Mouse (Mus musculus) layer of hippocampus, adult 8-10 months (tissue): Measurements from ENCODE around the gene Ddx41. TPM values are rescaled to one million over a fixed set of nuclear protein-coding genes. Genes with fewer than 3 reads are reported as not detected.

ENCODE experiments used
- DNase-seq, 2 experiments: peaks; one replicate each; pipeline ENCODE4 v3.0.0; 2022; ENCODE audit warnings: low spot score in 2 of 2
- total RNA-seq, 4 experiments: library from RNA; stranded (reverse); gene quantifications; 2 replicates each; pipeline ENCODE4 v1.2.4; 2022

Gene Ddx41
- total RNA-seq, 4 experiments from 2014 or later: 54.4 to 64.1 (median 56.3) TPM

GRCm38 (mm10) chr13:55508531-55508930 is 27.9 kb downstream of the Ddx41 start:
- DNase-seq: no peak

- DNase-seq: no peak
These were observed 28.6 kb downstream of the Ddx41 start for GRCm38 (mm10) chr13:55507877-55508276.

GRCm38 (mm10) chr13:55506697-55507096 is 29.8 kb downstream of the Ddx41 start:
- no peak for DNase-seq

GRCm38 (mm10) chr13:55505810-55506209 is 30.6 kb downstream of the Ddx41 start:
- DNase-seq: no peak

GRCm38 (mm10) chr13:55504390-55504789 is 32.1 kb downstream of the Ddx41 start:
- DNase-seq: no peak

GRCm38 (mm10) chr13:55502405-55502804 is 34.1 kb downstream of the Ddx41 start:
- no peak for DNase-seq

GRCm38 (mm10) chr13:55500575-55500974 is 35.9 kb downstream of the Ddx41 start:
- DNase-seq: no peak

GRCm38 (mm10) chr13:55498906-55499305 is 37.6 kb downstream of the Ddx41 start:
- DNase-seq: no peak

GRCm38 (mm10) chr13:55496661-55497060 is 39.8 kb downstream of the Ddx41 start:
- no peak for DNase-seq

- DNase-seq: no peak
These were observed 40.8 kb downstream of the Ddx41 start for GRCm38 (mm10) chr13:55495702-55496101.

- no peak for DNase-seq
These were observed 41.4 kb downstream of the Ddx41 start for GRCm38 (mm10) chr13:55494883-55495621.

GRCm38 (mm10) chr13:55494257-55494656 is 42.2 kb downstream of the Ddx41 start:
- no peak for DNase-seq

GRCm38 (mm10) chr13:55487578-55488498 is 48.6 kb downstream of the Ddx41 start, which contains the start of gene Dbn1:
Gene Dbn1 (minus strand): TSS chr13:55488111.
- no peak for DNase-seq

- no peak for DNase-seq
These were observed 49.4 kb downstream of the Ddx41 start for GRCm38 (mm10) chr13:55486916-55487577.

- DNase-seq: no peak
These were observed 50.2 kb downstream of the Ddx41 start for GRCm38 (mm10) chr13:55486029-55486794.

GRCm38 (mm10) chr13:55484520-55485088 is 51.9 kb downstream of the Ddx41 start:
- DNase-seq: no peak

GRCm38 (mm10) chr13:55483593-55483992 is 52.9 kb downstream of the Ddx41 start:
- peak; percentile 93 to 94 for DNase-seq

- DNase-seq: no peak
These were observed 53.4 kb downstream of the Ddx41 start for GRCm38 (mm10) chr13:55483071-55483470.

GRCm38 (mm10) chr13:55482542-55482941 is 53.9 kb downstream of the Ddx41 start:
- no peak for DNase-seq
